Mouse (Mus musculus) liver, embryonic 11.5 days (tissue): ENCODE data around the gene Polr2g. TPM values are rescaled to one million over a fixed set of nuclear protein-coding genes. Genes with fewer than 3 reads are reported as not detected.

Experiments
- ATAC-seq: fragments of 200-750 bp; cut with Nextera tagmentation; replicated peaks from 2 replicates; pipeline ENCODE4 v1.8.0; 2017; ENCODE audit warnings: moderate number of reproducible peaks, mild to moderate bottlenecking, moderate TSS enrichment, moderate library complexity; ENCODE audit not compliant: low FRiP score
- DNase-seq: peaks from one replicate; pipeline ENCODE4 v3.0.0-alpha.2; 2017; ENCODE audit warnings: low spot score
- H3K27ac ChIP-seq: fragments of 300-500 bp; sonication (generic); 2 replicates; pipeline ENCODE4 v1.5.1; 2014; ENCODE audit warnings: mild to moderate bottlenecking, low read depth, low read length, control low read depth
- H3K27me3 ChIP-seq: fragments of 300-500 bp; sonication (generic); replicated peaks from 2 replicates; pipeline ENCODE4 v1.6.1; 2014; ENCODE audit warnings: low read length, mixed read lengths; ENCODE audit not compliant: control insufficient read depth, insufficient read depth
- H3K36me3 ChIP-seq: fragments of 300-500 bp; sonication (generic); 2 replicates; pipeline ENCODE4 v1.6.1; 2014; ENCODE audit warnings: mild to moderate bottlenecking, low read length, moderate library complexity, mixed read lengths; ENCODE audit not compliant: control insufficient read depth, insufficient read depth
- H3K4me1 ChIP-seq: fragments of 300-500 bp; sonication (generic); replicated peaks from 2 replicates; pipeline ENCODE4 v1.6.1; 2014; ENCODE audit warnings: low read length, mixed read lengths; ENCODE audit not compliant: control insufficient read depth, insufficient read depth
- H3K4me2 ChIP-seq: fragments of 300-500 bp; sonication (generic); 2 replicates; pipeline ENCODE4 v1.6.1; 2014; ENCODE audit warnings: mild to moderate bottlenecking, control low read depth, moderate library complexity
- H3K4me3 ChIP-seq: fragments of 300-500 bp; sonication (generic); 2 replicates; pipeline ENCODE4 v1.5.1; 2014; ENCODE audit warnings: low read depth, low read length, control low read depth
- H3K9ac ChIP-seq: fragments of 300-500 bp; sonication (generic); 2 replicates; pipeline ENCODE4 v1.6.1; 2014; ENCODE audit warnings: low read depth, low read length, control low read depth
- H3K9me3 ChIP-seq: fragments of 300-500 bp; sonication (generic); 2 replicates; pipeline ENCODE4 v1.6.1; 2016; ENCODE audit warnings: low read length, inconsistent platforms, mixed read lengths; ENCODE audit not compliant: control insufficient read depth
- whole genome bisulfite sequencing: fragments of 180-500 bp; shearing (Covaris S2); extraction: QIAGEN DNeasy Blood & Tissue Kit; methylation state at CpG from one replicate; pipeline ENCODE4 v1.1.7; 2014; 5-methylcytosine and 5-hydroxymethylcytosine counted together
- polyA plus RNA-seq: library from polyadenylated mRNA; unstranded; fragments of >200 nt; fragmentation: Nextera tagmentation; extraction: Ambion mirVana; gene quantifications from 2 replicates; pipeline ENCODE4 v1.2.1, GENCODE M21; 2014

Polr2g gene
- polyA plus RNA-seq, 1 experiment from 2014 or later = 152 TPM

DNA sequence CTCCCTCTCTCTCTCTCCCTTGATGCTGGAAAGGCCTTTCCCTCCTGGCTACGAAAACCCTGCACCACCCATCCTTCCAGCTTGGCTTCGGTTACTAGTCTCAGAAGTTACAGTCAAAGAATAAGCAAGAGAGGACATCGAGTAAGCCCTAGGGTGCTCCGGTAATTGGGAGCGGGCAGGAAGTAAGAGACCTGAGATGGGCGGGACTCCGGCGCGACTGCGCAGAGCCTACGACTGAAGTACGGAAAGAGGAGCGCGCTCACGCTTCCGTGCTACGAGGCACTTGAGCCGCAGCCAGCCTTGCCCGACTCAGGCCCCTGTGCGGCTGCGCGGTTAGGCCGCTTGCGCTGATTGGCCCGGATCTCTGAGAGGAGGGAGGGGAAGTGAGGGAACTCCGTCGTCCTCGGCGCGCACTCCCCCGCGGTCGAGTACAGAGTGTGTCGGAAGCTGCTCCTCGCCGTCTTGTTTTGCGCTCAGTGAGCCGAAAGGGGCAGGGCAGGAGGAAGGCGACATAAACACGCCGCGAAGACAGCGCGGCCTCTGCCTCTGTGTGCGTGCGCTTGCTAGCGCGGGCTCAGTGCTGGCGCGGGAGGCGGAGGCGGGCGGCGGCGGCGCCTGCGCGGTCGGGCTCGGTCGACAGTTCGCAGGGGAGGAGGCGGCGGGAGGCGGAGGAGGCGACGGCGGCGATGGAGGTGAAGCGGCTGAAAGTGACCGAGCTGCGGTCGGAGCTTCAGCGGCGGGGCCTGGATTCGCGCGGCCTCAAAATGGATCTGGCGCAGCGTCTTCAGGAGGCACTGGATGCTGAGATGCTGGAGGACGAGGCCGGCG lies 21.4 kb upstream of the Polr2g start, which contains the start of gene Hnrnpul2:
Gene Hnrnpul2, plus strand, starts transcription at position 415 of the 828 bp plus-strand sequence.
- Histone ChIP-seq H3K4me2 (peak within 1 kb of the TSS; percentile 93), H3K9me3 (no peaks in the 10 kb centered on the region), H3K4me1 (peaks cover 21% of the 10 kb centered on the region), H3K9ac (peak within 1 kb of the TSS; percentile 98), H3K36me3 (peaks cover 31% of the 10 kb centered on the region), H3K27me3 (no peaks in the 10 kb centered on the region), H3K27ac (peak within 1 kb of the TSS; percentile 98), H3K4me3 (peak within 1 kb of the TSS; percentile 100)
- under 1% methylated on average over 81 of the region's 83 CpGs for WGBS
- ATAC-seq (peak; percentile 93), DNase-seq (peak; percentile 94)

DNA sequence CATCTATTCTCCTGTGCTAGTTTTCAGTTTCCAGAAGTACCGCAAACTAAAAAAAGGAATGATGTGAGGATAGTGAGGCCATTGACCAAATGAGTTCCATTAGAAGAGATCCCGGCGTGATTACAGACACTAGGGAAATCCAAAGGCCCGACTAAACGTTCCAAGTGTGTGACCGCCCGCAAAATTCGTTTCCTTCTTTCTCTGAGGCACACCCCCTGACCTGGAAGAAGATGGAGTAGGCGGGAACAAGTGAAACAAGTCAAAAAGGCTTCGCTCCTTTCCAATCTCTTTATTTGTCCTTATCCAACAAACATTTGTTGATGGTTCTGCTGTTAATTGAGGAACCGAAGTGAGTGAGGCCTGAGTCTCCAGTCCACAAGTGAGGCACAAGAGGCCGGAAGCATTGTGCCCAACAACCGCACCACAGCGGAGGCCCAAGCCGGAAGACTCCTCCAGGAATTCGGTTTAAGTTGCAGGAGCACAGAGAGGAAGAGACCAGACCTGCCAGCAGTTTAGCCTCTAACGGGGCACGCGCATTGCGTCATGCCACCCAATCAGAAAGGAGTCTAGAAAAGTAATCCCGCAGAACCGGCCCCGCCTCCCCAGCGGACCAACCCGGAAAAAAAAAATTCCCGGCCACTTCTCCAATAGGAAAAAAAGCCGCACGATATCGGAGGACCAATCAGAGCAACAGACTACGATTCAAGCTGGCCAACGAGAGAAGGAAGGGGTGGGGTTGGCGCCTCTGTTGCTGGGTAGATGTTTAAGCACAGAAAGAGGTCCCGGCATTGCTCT lies 20.6 kb upstream of the Polr2g start, which contains the start of gene Ttc9c:
Gene Ttc9c, minus strand, starts transcription at position 533 of the 795 bp plus-strand sequence.
- Histone ChIP-seq H3K4me2 (peak within 1 kb of the TSS; percentile 93), H3K4me3 (peak within 1 kb of the TSS; percentile 100), H3K9me3 (no peaks in the 10 kb centered on the region), H3K9ac (peak within 1 kb of the TSS; percentile 98), H3K27ac (peak within 1 kb of the TSS; percentile 98), H3K27me3 (no peaks in the 10 kb centered on the region), H3K36me3 (peaks cover 26% of the 10 kb centered on the region), H3K4me1 (peaks cover 21% of the 10 kb centered on the region)
- WGBS = under 1% methylated on average over 33 of the region's 33 CpGs
- ATAC-seq (peak; percentile 85), DNase-seq (peak; percentile 92)

DNA sequence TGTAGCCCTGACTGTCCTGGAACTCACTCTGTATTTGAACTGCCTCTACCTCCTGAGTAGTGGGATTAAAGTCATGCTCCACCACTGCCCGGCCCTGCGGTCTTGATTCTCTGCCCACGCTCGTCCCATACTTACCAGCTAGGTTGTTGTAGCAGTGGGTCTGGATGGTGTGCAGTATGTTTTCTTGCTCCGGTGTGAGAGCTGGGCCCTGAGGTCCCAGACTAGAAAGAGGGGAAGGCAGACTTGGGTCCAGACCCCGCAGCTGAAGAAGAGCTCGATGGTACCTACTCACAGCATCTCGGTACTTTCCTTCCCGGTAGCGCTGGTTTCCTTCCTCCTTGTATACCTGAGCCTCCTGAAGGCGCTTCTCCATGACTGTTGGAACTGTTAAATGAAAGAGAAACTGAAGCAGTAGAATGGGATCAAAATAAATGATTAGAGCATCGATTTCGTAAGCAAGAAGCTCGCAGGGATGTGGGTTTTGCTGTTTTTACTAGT lies 20.0 kb upstream of the Polr2g start:
- no peak for DNase-seq
- WGBS = 18% methylated on average over 14 of the region's 14 CpGs
- peak overlapping the region; percentile 93 for H3K4me2 ChIP-seq
- H3K9me3 ChIP-seq = no peaks in the 10 kb centered on the region
- H3K9ac ChIP-seq = peak overlapping the region; percentile 85
- ATAC-seq = no peak
- H3K27ac ChIP-seq = peak overlapping the region; percentile 98
- H3K4me1 ChIP-seq = peaks cover 20% of the 10 kb centered on the region
- peak overlapping the region; percentile 100 for H3K4me3 ChIP-seq
- peaks cover 25% of the 10 kb centered on the region for H3K36me3 ChIP-seq
- no peaks in the 10 kb centered on the region for H3K27me3 ChIP-seq

DNA sequence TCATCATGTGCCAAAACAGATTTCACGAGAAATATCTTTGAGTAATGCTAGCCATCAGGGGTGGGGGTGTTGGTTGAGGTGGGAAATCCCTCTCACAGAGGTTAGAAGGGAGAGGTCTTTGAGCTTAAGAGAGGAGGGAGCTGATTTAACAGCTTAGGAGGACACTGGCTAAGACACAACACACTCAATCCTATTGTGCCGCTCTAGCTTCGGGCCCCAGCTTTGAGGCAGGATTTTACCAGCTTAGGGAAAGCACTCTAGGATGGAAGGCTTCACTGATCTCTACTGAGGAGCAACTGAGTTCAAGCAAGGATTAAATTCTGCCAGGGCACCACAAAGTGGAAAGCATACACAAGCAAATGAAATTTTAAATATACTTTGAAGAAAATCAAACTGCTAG lies 18.6 kb upstream of the Polr2g start:
- H3K9me3 ChIP-seq = no peaks in the 10 kb centered on the region
- 83% methylated on average over 3 of the region's 3 CpGs for WGBS
- H3K4me3 ChIP-seq = no peak overlapping the region
- no peak overlapping the region for H3K9ac ChIP-seq
- H3K27me3 ChIP-seq = no peaks in the 10 kb centered on the region
- H3K27ac ChIP-seq = no peak overlapping the region
- ATAC-seq (no peak), DNase-seq (no peak)
- H3K36me3 ChIP-seq = peaks cover 33% of the 10 kb centered on the region; the same call in 1 of the 2 replicates
- H3K4me2 ChIP-seq = peak overlapping the region; percentile 93
- H3K4me1 ChIP-seq = peaks cover 9% of the 10 kb centered on the region

DNA sequence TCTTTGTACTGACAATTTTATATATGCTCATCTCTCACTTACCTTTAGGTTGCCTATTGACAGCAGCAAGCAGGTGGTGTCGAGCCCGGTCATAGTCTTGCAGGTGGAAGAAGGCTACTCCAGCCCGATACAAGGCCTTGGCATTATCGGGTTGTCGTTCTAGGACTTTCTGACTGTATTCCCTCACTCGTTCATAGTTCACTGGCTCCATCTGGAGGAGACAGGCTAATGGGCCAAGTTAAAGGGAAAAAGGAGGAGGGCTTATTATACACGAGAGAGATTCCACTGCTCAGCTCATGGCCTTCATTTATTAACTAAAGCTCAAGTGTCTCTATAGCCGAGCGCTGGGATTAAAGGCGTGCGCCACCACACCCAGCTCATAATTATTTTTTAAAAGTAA lies 17.4 kb upstream of the Polr2g start:
- Histone ChIP-seq H3K36me3 (peaks cover 40% of the 10 kb centered on the region), H3K9ac (no peak overlapping the region)
- WGBS = 86% methylated on average over 11 of the region's 11 CpGs

DNA sequence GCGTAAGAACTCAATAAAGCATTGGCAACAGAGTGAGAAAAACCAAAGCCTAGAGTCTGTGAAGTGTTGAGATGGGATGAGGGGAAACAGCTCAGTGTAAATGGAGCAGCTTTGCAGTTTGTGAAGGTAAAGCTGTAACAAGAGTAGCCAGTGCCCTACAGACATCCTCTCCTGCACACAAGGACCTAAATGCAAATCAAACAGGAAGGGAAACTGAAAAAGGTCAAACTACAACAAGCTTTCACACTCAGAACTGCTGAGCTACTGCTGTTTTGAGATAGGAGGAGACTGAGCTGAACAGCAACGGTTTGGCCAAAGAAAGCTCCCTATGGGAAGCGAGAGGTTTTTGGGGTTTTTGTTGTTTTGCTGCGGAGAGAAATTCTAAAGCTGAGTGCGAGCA lies 8.4 kb upstream of the Polr2g start:
- 84% methylated on average over 5 of the region's 5 CpGs for WGBS
- no peak overlapping the region for H3K27ac ChIP-seq
- H3K36me3 ChIP-seq = peaks cover 30% of the 10 kb centered on the region
- H3K4me3 ChIP-seq = no peak overlapping the region
- H3K9ac ChIP-seq = 0 out of 2 replicates have a peak overlapping the region, but pooled peaks have one; percentile 2
- H3K27me3 ChIP-seq = no peaks in the 10 kb centered on the region
- H3K4me2 ChIP-seq = no peak overlapping the region
- ATAC-seq = no peak
- no peak for DNase-seq
- H3K9me3 ChIP-seq = no peaks in the 10 kb centered on the region
- peaks cover 18% of the 10 kb centered on the region for H3K4me1 ChIP-seq

More for the DNA sequence above, 17.4 kb upstream of the Polr2g start:
- ATAC-seq (no peak), DNase-seq (no peak)
- Histone ChIP-seq H3K4me3 (no peak overlapping the region), H3K9me3 (no peaks in the 10 kb centered on the region), H3K4me1 (peaks cover 9% of the 10 kb centered on the region), H3K27me3 (no peaks in the 10 kb centered on the region), H3K4me2 (no peak overlapping the region), H3K27ac (no peak overlapping the region)

DNA sequence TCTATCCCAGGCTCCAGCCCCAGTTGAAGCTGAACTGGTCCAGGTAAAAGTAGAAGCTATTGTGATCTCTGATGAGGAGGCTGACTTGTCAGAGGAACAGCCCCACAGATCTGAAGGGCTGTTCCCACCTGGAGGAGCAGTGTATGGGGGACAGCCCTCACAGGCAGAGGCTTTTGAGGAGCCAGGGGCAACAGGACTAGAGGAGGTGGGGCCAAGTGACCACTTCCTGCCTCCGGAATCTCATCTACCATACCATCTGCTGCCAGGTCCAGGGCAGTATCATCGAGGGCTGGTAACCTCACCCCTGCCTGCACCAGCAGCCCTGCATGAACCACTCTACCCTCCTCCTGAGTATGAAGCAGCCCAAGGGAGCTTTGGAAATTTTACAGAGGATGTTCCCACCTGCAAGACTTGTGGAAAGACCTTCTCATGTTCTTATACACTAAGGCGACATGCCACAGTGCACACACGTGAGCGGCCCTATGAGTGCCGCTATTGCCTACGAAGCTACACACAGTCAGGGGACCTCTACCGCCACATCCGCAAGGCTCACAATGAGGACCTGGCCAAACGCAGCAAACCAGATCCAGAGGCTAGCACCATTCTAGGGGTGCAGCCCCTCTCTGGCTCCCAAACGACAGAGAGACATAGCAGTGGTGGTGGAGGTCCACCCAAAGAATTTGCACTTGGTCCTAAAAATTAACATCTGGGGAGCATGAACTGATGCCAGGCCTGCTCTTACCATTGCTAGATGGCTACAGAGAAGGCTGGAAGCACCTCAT lies 5.7 kb upstream of the Polr2g start:
- H3K9me3 ChIP-seq = no peaks in the 10 kb centered on the region
- H3K9ac ChIP-seq = no peak overlapping the region
- peak overlapping the region; percentile 33 for H3K4me2 ChIP-seq
- H3K36me3 ChIP-seq = peaks cover 13% of the 10 kb centered on the region; the same call in 1 of the 2 replicates
- DNase-seq = no peak
- H3K27ac ChIP-seq = no peak overlapping the region
- H3K4me1 ChIP-seq = peaks cover 18% of the 10 kb centered on the region
- no peaks in the 10 kb centered on the region for H3K27me3 ChIP-seq
- H3K4me3 ChIP-seq = peak overlapping the region; percentile 59; the same call in 1 of the 2 replicates
- WGBS = 73% methylated on average over 11 of the region's 11 CpGs
- ATAC-seq = no peak
